Mouse (Mus musculus) neural tube, embryonic 11.5 days (tissue): ENCODE measurements at regions not wholly inside any gene's neighbourhood (a gene's known extent, or its start where the extent isn't known, plus 50 kb on each side); places are given as distances from the start of the nearest gene placed in this dataset.

Experiments used
- ATAC-seq: fragments of 200-750 bp; cut with Nextera tagmentation; 2 replicates; pipeline ENCODE4 v1.8.0; 2017; ENCODE audit warnings: moderate number of reproducible peaks, mild to moderate bottlenecking, moderate TSS enrichment, moderate library complexity; ENCODE audit not compliant: insufficient read depth, low FRiP score, low TSS enrichment
- DNase-seq: peaks from one replicate; pipeline ENCODE4 v3.0.0-alpha.2; 2015; ENCODE audit warnings: low spot score
- H3K27ac ChIP-seq: fragments of 300-500 bp; sonication (generic); 2 replicates; pipeline ENCODE4 v1.5.1; 2014; ENCODE audit warnings: low read depth, mild to moderate bottlenecking, low read length
- H3K27me3 ChIP-seq: fragments of 300-500 bp; sonication (generic); 2 replicates; pipeline ENCODE4 v1.6.1; 2014; ENCODE audit warnings: mild to moderate bottlenecking, low read length, mixed read lengths; ENCODE audit not compliant: control insufficient read depth, insufficient read depth
- H3K36me3 ChIP-seq: fragments of 300-500 bp; sonication (generic); 2 replicates; pipeline ENCODE4 v1.6.1; 2014; ENCODE audit warnings: mild to moderate bottlenecking, low read length, moderate library complexity, mixed read lengths; ENCODE audit not compliant: control insufficient read depth, insufficient read depth
- H3K4me1 ChIP-seq: fragments of 300-500 bp; sonication (generic); 2 replicates; pipeline ENCODE4 v1.6.1; 2014; ENCODE audit warnings: low read length, mixed read lengths; ENCODE audit not compliant: control insufficient read depth, insufficient read depth
- H3K4me2 ChIP-seq: fragments of 300-500 bp; sonication (generic); 2 replicates; pipeline ENCODE4 v1.6.1; 2014; ENCODE audit warnings: low read depth, mild to moderate bottlenecking, moderate library complexity
- H3K4me3 ChIP-seq: fragments of 300-500 bp; sonication (generic); 2 replicates; pipeline ENCODE4 v1.5.1; 2014; ENCODE audit warnings: low read depth, low read length
- H3K9ac ChIP-seq: fragments of 300-500 bp; sonication (generic); 2 replicates; pipeline ENCODE4 v1.6.1; 2014; ENCODE audit warnings: mild to moderate bottlenecking, low read length
- H3K9me3 ChIP-seq: fragments of 300-500 bp; sonication (generic); 2 replicates; pipeline ENCODE4 v1.6.1; 2016; ENCODE audit warnings: low read length; ENCODE audit not compliant: control insufficient read depth
- WGBS: fragments of 180-500 bp; shearing (Covaris S2); extraction: QIAGEN DNeasy Blood & Tissue Kit; methylation state at CpG from one replicate; pipeline ENCODE4 v1.1.7; 2014; 5-methylcytosine and 5-hydroxymethylcytosine counted together

DNA sequence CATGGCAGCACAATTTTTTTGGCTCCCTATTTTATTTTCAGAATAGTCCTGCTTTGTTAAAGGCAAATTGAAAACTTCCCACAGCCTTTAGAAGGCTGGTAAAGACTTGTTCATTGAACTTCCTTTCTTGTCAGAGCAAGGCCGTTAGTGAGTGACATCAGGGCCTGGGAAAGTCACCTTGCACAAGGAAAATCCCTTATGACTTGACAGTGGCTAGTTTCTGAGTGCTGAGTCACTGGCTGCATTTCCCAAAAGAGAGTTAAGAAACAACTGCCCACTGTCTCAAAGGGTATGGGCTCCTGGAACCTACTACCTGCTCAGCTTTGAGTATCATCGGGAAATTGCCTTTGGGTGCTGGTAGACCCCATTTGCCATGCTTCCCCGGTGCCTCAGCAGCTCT is 89.2 kb upstream of the Marcks start:
- no peak overlapping the region for H3K9ac ChIP-seq
- no peaks in the 10 kb centered on the region for H3K27me3 ChIP-seq
- peaks cover 4% of the 10 kb centered on the region; the same call in 1 of the 2 replicates for H3K4me1 ChIP-seq
- H3K27ac ChIP-seq = no peak overlapping the region
- DNase-seq = no peak
- no peak for ATAC-seq
- H3K9me3 ChIP-seq = no peaks in the 10 kb centered on the region
- H3K4me2 ChIP-seq = no peak overlapping the region
- no peak overlapping the region for H3K4me3 ChIP-seq
- H3K36me3 ChIP-seq = no peaks in the 10 kb centered on the region
- 80% methylated on average over 3 of the region's 3 CpGs for WGBS

DNA sequence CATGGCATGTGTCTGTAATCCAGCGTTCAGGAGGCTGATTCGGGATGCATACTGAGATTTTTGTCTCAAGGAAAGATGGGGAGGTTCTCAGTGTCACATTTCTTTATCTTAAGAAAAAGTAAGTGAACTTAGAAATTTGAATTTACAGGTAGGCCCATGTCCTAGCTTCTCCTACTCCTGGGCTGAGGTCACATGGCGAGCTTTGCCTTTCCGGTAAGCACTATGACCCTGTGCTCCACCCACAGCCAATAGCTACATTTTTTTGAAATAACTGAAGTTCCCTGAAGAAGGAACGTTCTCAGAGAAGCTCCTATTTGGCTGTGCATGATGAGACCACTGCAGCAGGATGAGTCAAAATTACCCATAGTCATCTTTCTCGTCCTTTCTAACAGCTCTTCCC is 83.0 kb upstream of the Marcks start:
- 78% methylated on average over 6 of the region's 6 CpGs for WGBS
- no peak for ATAC-seq
- Histone ChIP-seq H3K27ac (no peak overlapping the region), H3K4me3 (no peak overlapping the region), H3K4me1 (no peaks in the 10 kb centered on the region), H3K9ac (no peak overlapping the region), H3K36me3 (no peaks in the 10 kb centered on the region), H3K4me2 (no peak overlapping the region), H3K27me3 (no peaks in the 10 kb centered on the region), H3K9me3 (no peaks in the 10 kb centered on the region)
- no peak for DNase-seq

DNA sequence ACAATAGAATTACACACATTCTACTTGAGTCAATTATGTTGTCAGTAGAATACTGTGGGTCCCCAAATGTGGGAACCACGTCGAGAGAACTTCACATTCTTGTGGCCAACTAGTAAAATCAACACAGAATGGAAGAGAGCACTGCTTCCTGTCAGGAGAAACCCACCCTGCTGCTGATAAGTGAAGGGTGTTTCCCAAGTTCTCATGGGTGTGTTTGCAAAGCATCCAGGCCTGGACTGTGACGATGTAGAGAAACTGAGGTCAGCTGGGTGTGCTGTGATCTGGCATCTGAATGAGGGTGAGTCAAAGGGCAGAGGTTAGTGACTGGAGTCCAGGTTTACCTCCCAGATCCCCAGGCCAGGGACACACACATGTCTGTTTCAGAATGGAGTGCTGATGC is 81.7 kb upstream of the Marcks start:
- no peaks in the 10 kb centered on the region for H3K36me3 ChIP-seq
- no peak overlapping the region for H3K9ac ChIP-seq
- H3K4me1 ChIP-seq = no peaks in the 10 kb centered on the region
- H3K4me2 ChIP-seq = no peak overlapping the region
- H3K4me3 ChIP-seq = no peak overlapping the region
- no peaks in the 10 kb centered on the region for H3K27me3 ChIP-seq
- no peaks in the 10 kb centered on the region for H3K9me3 ChIP-seq
- DNase-seq = no peak
- no peak overlapping the region for H3K27ac ChIP-seq
- 56% methylated on average over 3 of the region's 3 CpGs for WGBS
- ATAC-seq = no peak

DNA sequence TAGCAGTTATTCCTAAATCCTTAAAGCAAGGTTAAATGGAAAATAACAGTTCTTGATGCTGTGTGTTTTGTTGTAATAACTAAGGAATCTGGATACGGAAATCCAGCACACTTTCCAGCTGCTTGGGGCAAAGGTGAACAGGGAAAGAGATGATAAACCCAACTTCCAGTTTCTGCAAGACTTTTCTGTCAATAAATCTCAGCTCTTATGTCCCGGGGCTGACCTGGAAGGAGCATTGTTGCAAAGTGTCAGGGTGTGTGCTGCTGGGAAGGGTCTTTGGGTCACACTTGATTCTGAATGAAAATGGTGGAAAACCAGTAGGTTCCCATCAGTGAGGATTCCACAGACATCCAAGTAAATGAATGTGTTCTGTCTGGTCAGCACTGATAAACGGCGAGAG is 81.2 kb upstream of the Marcks start:
- WGBS = 61% methylated on average over 4 of the region's 4 CpGs
- no peak for ATAC-seq
- no peak for DNase-seq
- H3K27me3 ChIP-seq = no peaks in the 10 kb centered on the region
- no peak overlapping the region for H3K4me2 ChIP-seq
- no peak overlapping the region for H3K4me3 ChIP-seq
- no peak overlapping the region for H3K9ac ChIP-seq
- H3K4me1 ChIP-seq = no peaks in the 10 kb centered on the region
- H3K36me3 ChIP-seq = no peaks in the 10 kb centered on the region
- no peak overlapping the region for H3K27ac ChIP-seq
- H3K9me3 ChIP-seq = no peaks in the 10 kb centered on the region

DNA sequence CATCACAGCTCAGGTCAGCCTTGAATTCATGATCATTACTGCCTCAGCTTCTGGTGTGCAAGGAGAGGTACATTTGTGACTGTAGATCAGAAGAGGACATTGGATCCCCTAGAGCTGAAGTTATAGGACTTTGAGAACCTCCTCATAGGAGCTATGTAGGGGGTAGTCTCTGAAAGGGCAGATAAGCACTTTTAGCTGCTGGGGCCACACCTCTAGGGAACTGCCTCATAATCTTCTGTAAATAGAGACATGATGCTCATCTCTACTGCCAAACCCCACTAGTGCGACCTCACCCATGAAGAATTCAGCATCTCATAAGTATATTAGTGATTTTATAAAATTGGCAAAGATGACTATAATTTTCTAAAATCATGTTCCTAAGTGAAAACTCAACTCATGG is 80.7 kb upstream of the Marcks start:
- DNase-seq = no peak
- no peak for ATAC-seq
- no peak overlapping the region for H3K4me3 ChIP-seq
- no peak overlapping the region for H3K4me2 ChIP-seq
- H3K36me3 ChIP-seq = no peaks in the 10 kb centered on the region
- no peaks in the 10 kb centered on the region for H3K27me3 ChIP-seq
- H3K27ac ChIP-seq = no peak overlapping the region
- no peaks in the 10 kb centered on the region for H3K4me1 ChIP-seq
- H3K9ac ChIP-seq = no peak overlapping the region
- 97% methylated on average over 1 of the region's 1 CpGs for WGBS
- H3K9me3 ChIP-seq = no peaks in the 10 kb centered on the region

DNA sequence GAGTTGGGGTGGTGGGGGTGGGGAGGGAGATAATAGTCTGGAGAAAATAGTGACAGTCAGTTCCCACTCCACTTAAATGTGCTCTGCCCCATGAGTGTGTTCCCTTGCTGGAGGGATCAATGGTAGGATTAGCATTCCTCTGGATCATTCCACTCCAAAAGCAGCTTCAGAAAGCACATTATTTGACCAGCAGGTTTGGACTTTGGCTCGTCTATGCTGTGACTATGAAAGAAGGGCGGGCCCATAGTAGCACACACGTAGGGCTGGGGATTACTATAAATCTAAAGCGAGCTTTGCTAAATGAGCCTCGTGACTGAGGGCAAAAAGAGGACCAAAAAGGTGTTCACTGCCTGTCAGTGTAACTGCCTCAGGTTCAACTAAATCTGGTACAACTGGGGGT is 75.9 kb upstream of the Marcks start:
- WGBS = 72% methylated on average over 5 of the region's 5 CpGs
- no peak for ATAC-seq
- Histone ChIP-seq H3K4me2 (no peak overlapping the region), H3K4me1 (no peaks in the 10 kb centered on the region), H3K9me3 (no peaks in the 10 kb centered on the region), H3K9ac (no peak overlapping the region), H3K4me3 (no peak overlapping the region), H3K36me3 (no peaks in the 10 kb centered on the region), H3K27me3 (no peaks in the 10 kb centered on the region), H3K27ac (no peak overlapping the region)
- DNase-seq = no peak

DNA sequence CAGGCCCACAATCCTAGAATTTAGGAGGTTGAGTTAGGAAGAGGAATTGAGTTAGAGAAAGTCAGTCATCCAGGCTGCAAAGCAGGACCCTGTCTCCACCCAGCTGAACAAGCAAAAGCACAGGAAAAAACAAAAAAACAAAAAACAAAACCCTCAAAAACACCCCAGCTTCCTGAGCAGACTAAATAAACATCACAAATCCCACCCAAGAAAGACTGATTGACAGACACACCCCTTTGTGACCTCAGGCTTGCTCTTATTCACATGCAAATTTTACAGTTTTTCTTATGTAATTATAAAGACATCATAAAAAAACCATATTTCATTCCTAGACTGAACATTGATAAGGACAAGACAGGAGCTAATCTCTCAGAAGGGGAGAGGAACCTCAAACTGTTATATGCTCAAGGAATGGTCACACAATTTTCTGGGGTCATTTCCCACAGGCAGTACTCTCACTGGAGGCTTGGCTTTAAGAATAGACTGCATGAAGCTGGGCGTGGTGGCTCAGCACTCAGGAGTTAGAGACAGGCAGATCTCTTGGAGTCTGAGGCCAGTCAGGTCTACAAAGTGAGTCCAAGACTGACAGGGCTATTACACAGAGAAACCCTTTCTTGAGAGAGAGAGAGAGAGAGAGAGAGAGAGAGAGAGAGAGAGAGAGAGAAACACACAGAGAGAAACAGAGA is 73.8 kb upstream of the Marcks start:
- Histone ChIP-seq H3K27me3 (no peaks in the 10 kb centered on the region), H3K36me3 (no peaks in the 10 kb centered on the region), H3K9ac (no peak overlapping the region), H3K27ac (no peak overlapping the region), H3K4me3 (no peak overlapping the region), H3K9me3 (no peaks in the 10 kb centered on the region), H3K4me1 (no peaks in the 10 kb centered on the region), H3K4me2 (no peak overlapping the region)
- no peak for DNase-seq
- WGBS = 13% methylated on average over 1 of the region's 1 CpGs
- ATAC-seq = no peak

DNA sequence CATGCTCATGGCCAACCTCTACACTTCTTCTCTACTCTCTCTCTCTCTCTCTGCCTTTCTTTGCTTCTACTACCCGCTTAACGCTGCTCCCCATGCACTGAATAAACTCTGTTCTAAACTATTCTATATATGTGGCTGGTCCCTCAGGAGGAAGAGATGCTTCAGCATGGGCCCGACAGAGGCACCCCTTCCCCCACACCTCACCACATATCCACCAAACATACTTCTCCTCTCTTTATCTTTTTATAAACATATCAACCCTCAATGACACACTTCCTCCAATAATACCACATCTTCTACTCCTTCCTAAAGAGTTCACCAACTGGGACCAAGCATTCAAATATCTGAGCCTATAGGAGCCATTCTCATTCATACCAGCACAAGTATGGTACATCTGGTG is 72.6 kb upstream of the Marcks start:
- Histone ChIP-seq H3K27ac (no peak overlapping the region), H3K4me1 (no peaks in the 10 kb centered on the region), H3K9ac (no peak overlapping the region), H3K27me3 (no peaks in the 10 kb centered on the region), H3K9me3 (no peaks in the 10 kb centered on the region), H3K4me2 (no peak overlapping the region), H3K4me3 (no peak overlapping the region), H3K36me3 (no peaks in the 10 kb centered on the region)
- DNase-seq (no peak), ATAC-seq (no peak)
- WGBS = 94% methylated on average over 3 of the region's 3 CpGs

DNA sequence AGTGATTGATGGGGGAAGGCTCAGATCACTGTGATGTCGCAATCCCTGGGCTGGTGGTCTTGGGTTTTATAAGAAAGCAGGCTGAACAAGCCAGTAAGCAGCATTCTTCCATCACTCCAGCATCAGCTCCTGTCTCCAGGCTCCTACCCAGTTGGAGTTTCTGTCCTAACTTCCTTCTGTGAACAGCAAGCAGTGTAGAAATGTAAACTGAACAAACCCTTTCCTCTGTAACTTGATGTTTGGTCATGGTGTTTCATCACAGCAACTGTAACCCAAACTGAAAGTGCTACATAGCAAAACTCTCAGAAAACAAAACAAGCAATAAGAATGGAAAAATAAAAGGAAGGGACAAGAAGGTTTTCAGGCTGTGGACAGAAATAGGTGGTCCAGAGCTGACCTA is 71.5 kb upstream of the Marcks start:
- Histone ChIP-seq H3K36me3 (no peaks in the 10 kb centered on the region), H3K27ac (no peak overlapping the region), H3K4me3 (no peak overlapping the region), H3K27me3 (no peaks in the 10 kb centered on the region), H3K4me2 (no peak overlapping the region), H3K9ac (no peak overlapping the region), H3K4me1 (no peaks in the 10 kb centered on the region), H3K9me3 (no peaks in the 10 kb centered on the region)
- ATAC-seq = no peak
- DNase-seq = no peak
- WGBS = 96% methylated on average over 1 of the region's 1 CpGs
